Comparison of ENCODE assay signal across 15 mouse cellular contexts in the genomic region with DNA sequence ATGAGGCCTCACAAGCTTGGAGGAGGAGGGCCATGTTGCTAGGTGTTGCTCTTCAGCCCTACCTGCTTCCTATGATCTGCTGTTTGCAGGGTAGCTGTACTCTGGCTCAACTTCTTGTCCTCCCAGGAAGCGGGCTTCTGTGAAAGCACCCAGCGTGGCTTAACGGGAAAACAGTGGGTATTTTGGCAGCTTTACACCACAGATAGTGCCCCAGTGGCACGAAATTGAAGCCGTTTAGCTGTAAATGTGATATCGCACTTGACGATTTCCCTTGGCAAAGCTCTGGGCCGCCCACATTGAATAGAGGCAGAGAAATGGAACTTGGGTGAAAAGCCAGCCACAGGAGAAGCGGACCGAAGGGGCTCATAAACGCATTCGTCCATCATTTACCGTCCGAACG.
DNase-seq lines count a peak whose midpoint lies in the region; ATAC-seq and TF ChIP-seq lines count a peak whose summit lies in the region.
"Had no signal": no experiment of that assay in that cellular context is flagged by ENCODE, and none has a peak within 500 bp of the region (broad histone marks: within the 10 kb centered on the region; RNA-seq: fewer than 3 reads in every experiment).

No protein-coding gene starts in this region.

- ATAC-seq in hindbrain, embryonic 13.5 days (ENCODE audit: low FRiP score): no peak
- ATAC-seq in hindbrain, embryonic 12.5 days (ENCODE audit: low FRiP score): no peak
- no peak for ATAC-seq in forebrain, postnatal 0 days
- ATAC-seq: intestine, embryonic 15.5 days; lung, postnatal 0 days had no signal

- 55% methylated on average over 15 of the region's 15 CpGs for whole genome bisulfite sequencing in hindbrain, embryonic 13.5 days
- 67% methylated on average over 15 of the region's 15 CpGs for WGBS in hindbrain, embryonic 12.5 days
- WGBS in forebrain, postnatal 0 days: 32% methylated on average over 15 of the region's 15 CpGs

- H3K36me3 ChIP-seq in hindbrain, embryonic 13.5 days: no peaks in the 10 kb centered on the region
- H3K36me3 ChIP-seq in hindbrain, embryonic 12.5 days: no peaks in the 10 kb centered on the region
- no peaks in the 10 kb centered on the region for H3K36me3 ChIP-seq in forebrain, postnatal 0 days (ENCODE audit: insufficient read depth)
- H3K36me3 ChIP-seq: heart, embryonic 12.5 days; intestine, embryonic 15.5 days; liver, embryonic 15.5 days had no signal

- no peak overlapping the region for H3K9ac ChIP-seq in hindbrain, embryonic 13.5 days
- no peak overlapping the region for H3K9ac ChIP-seq in hindbrain, embryonic 12.5 days
- H3K9ac ChIP-seq in forebrain, postnatal 0 days: no peak overlapping the region
- H3K9ac ChIP-seq: heart, embryonic 12.5 days; intestine, embryonic 15.5 days; liver, embryonic 15.5 days had no signal

- no peak for TF ChIP-seq POLR2A in brain, embryonic 14.5 days (IDR thresholded peaks at IDR 0.05; ENCODE audit: borderline replicate concordance, extremely low read depth, insufficient read depth, insufficient read length, poor library complexity, severe bottlenecking)

- no peak for TF ChIP-seq CTCF in layer of hippocampus, adult 2 months (conservative IDR thresholded peaks at IDR 0.05)
- TF ChIP-seq CTCF in brain, embryonic 14.5 days (IDR thresholded peaks at IDR 0.05; ENCODE audit: borderline replicate concordance, extremely low read depth, insufficient read depth, insufficient read length): no peak
- no peak for TF ChIP-seq CTCF in forebrain, postnatal 0 days (IDR thresholded peaks at IDR 0.05; ENCODE audit: low read depth)

- no peak overlapping the region for H3K4me3 ChIP-seq in hindbrain, embryonic 13.5 days
- no peak overlapping the region for H3K4me3 ChIP-seq in hindbrain, embryonic 12.5 days
- peak overlapping the region; percentile 38 for H3K4me3 ChIP-seq in layer of hippocampus, adult 2 months
- no peak overlapping the region for H3K4me3 ChIP-seq in forebrain, postnatal 0 days (ENCODE audit: low read depth, low read length)
- H3K4me3 ChIP-seq: erythroblast, embryonic 14.5 days; heart, embryonic 12.5 days; intestine, embryonic 15.5 days; left cerebral cortex, adult 2 months; liver, embryonic 15.5 days; megakaryocyte, embryonic 14.5 days had no signal

- peak overlapping the region; percentile 25; the same call in 1 of the 2 replicates for H3K4me2 ChIP-seq in hindbrain, embryonic 13.5 days
- no peak overlapping the region for H3K4me2 ChIP-seq in hindbrain, embryonic 12.5 days (replicated peaks)
- peak overlapping the region; percentile 41 for H3K4me2 ChIP-seq in forebrain, postnatal 0 days (ENCODE audit: low read depth)
- H3K4me2 ChIP-seq: heart, embryonic 12.5 days; intestine, embryonic 15.5 days; liver, embryonic 15.5 days had no signal

- peaks cover 21% of the 10 kb centered on the region; the same call in 1 of the 2 replicates for H3K4me1 ChIP-seq in hindbrain, embryonic 13.5 days (replicated peaks)
- H3K4me1 ChIP-seq in hindbrain, embryonic 12.5 days: peaks cover 14% of the 10 kb centered on the region
- H3K4me1 ChIP-seq in forebrain, postnatal 0 days (ENCODE audit: insufficient read depth): no peaks in the 10 kb centered on the region
- H3K4me1 ChIP-seq: heart, embryonic 12.5 days; intestine, embryonic 15.5 days; liver, embryonic 15.5 days; megakaryocyte, embryonic 14.5 days had no signal

- H3K27me3 ChIP-seq in hindbrain, embryonic 13.5 days: no peaks in the 10 kb centered on the region
- H3K27me3 ChIP-seq in hindbrain, embryonic 12.5 days: no peaks in the 10 kb centered on the region
- H3K27me3 ChIP-seq in forebrain, postnatal 0 days (ENCODE audit: insufficient read depth, low read length): no peaks in the 10 kb centered on the region
- H3K27me3 ChIP-seq: intestine, embryonic 15.5 days; liver, embryonic 15.5 days; megakaryocyte, embryonic 14.5 days had no signal

- no peak overlapping the region for H3K27ac ChIP-seq in hindbrain, embryonic 13.5 days
- no peak overlapping the region for H3K27ac ChIP-seq in hindbrain, embryonic 12.5 days
- no peak overlapping the region for H3K27ac ChIP-seq in layer of hippocampus, adult 2 months
- H3K27ac ChIP-seq in forebrain, postnatal 0 days (ENCODE audit: low read depth, low read length): no peak overlapping the region
- H3K27ac ChIP-seq: intestine, embryonic 15.5 days; left cerebral cortex, adult 2 months; liver, embryonic 15.5 days had no signal

- no peaks in the 10 kb centered on the region for H3K9me3 ChIP-seq in hindbrain, embryonic 13.5 days
- H3K9me3 ChIP-seq in hindbrain, embryonic 12.5 days (replicated peaks): no peaks in the 10 kb centered on the region
- no peaks in the 10 kb centered on the region for H3K9me3 ChIP-seq in forebrain, postnatal 0 days (ENCODE audit: low read length)
- H3K9me3 ChIP-seq: heart, embryonic 12.5 days; intestine, embryonic 15.5 days; liver, embryonic 15.5 days; megakaryocyte, embryonic 14.5 days had no signal

- DNase-seq in layer of hippocampus, adult 2 months (ENCODE audit: low spot score in 2 of 2): no peak
- DNase-seq in layer of hippocampus, adult 11-12 months (ENCODE audit: low spot score): no peak
- DNase-seq in brain, embryonic 14.5 days (ENCODE audit: low read depth): peak; percentile 43
- peak; percentile 43 for DNase-seq in forebrain, postnatal 0 days
- DNase-seq in adrenal gland, adult (ENCODE audit: inconsistent age in 2 of 2, low spot score in 1 of 2): no peak
- no peak for DNase-seq in lung, postnatal 14 days

Comparison
In these comparisons a context has a peak if more than half of its experiments do, and no peak if none do; other contexts are left out.
1. DNase-seq: peak in brain, embryonic 14.5 days (single experiment) and forebrain, postnatal 0 days (single experiment); none in layer of hippocampus, adult 2 months (0 of 2), layer of hippocampus, adult 11-12 months (single experiment), adrenal gland, adult (0 of 2) and lung, postnatal 14 days (single experiment).